Mouse (Mus musculus) stomach, postnatal 0 days (tissue): ENCODE data around the gene Smim14. TPM values are rescaled to one million over a fixed set of nuclear protein-coding genes. Genes with fewer than 3 reads are reported as not detected.

Experiments
- ATAC-seq: fragments of 200-750 bp; cut with Nextera tagmentation; 2 replicates; pipeline ENCODE4 v1.8.0; 2017; ENCODE audit not compliant: low FRiP score, low TSS enrichment
- DNase-seq: peaks from one replicate; pipeline ENCODE4 v3.0.0-alpha.2; 2016; ENCODE audit warnings: low spot score
- H3K27ac ChIP-seq: fragments of 300-500 bp; sonication (generic); replicated peaks from 2 replicates; pipeline ENCODE4 v1.5.1; 2014; ENCODE audit warnings: mild to moderate bottlenecking, control low read depth
- H3K27me3 ChIP-seq: fragments of 300-500 bp; sonication (generic); 2 replicates; pipeline ENCODE4 v1.6.1; 2014; ENCODE audit warnings: low read length; ENCODE audit not compliant: control insufficient read depth, insufficient read depth
- H3K36me3 ChIP-seq: fragments of 300-500 bp; sonication (generic); 2 replicates; pipeline ENCODE4 v1.6.1; 2014; ENCODE audit warnings: low read length, mixed read lengths; ENCODE audit not compliant: control insufficient read depth, insufficient read depth
- H3K4me1 ChIP-seq: fragments of 300-500 bp; sonication (generic); replicated peaks from 2 replicates; pipeline ENCODE4 v1.6.1; 2014; ENCODE audit warnings: antibody characterized with exemption; ENCODE audit not compliant: control insufficient read depth, insufficient read depth
- H3K4me2 ChIP-seq: fragments of 300-500 bp; sonication (generic); replicated peaks from 2 replicates; pipeline ENCODE4 v1.6.1; 2014; ENCODE audit warnings: low read depth, mild to moderate bottlenecking, control low read depth, moderate library complexity
- H3K4me3 ChIP-seq: fragments of 300-500 bp; sonication (generic); 2 replicates; pipeline ENCODE4 v1.5.1; 2014; ENCODE audit warnings: low read depth, low read length, control low read depth
- H3K9ac ChIP-seq: fragments of 300-500 bp; sonication (generic); 2 replicates; pipeline ENCODE4 v1.6.1; 2014; ENCODE audit warnings: mild to moderate bottlenecking, low read length, control low read depth, mixed read lengths
- H3K9me3 ChIP-seq: fragments of 300-500 bp; sonication (generic); 2 replicates; pipeline ENCODE4 v1.6.1; 2016; ENCODE audit warnings: low read length; ENCODE audit not compliant: control insufficient read depth
- CTCF ChIP-seq: IDR thresholded peaks from 2 replicates; pipeline ENCODE4 v1.5.1; 2016; ENCODE audit warnings: antibody characterized with exemption, low read depth, mild to moderate bottlenecking, moderate library complexity
- EP300 ChIP-seq: optimal IDR thresholded peaks from 2 replicates; pipeline ENCODE3; 2016; ENCODE audit warnings: antibody characterized with exemption
- WGBS: fragments of 180-500 bp; shearing (Covaris S2); extraction: QIAGEN DNeasy Blood & Tissue Kit; methylation state at CpG from one replicate; pipeline ENCODE4 v1.1.7; 2014; 5-methylcytosine and 5-hydroxymethylcytosine counted together
- polyA plus RNA-seq: library from polyadenylated mRNA; unstranded; fragments of >200 nt; fragmentation: Nextera tagmentation; extraction: Ambion mirVana; gene quantifications from 2 replicates; pipeline ENCODE4 v1.2.1, GENCODE M21; 2015

Smim14 gene
- polyA plus RNA-seq, 1 experiment from 2014 or later, result 360 TPM

DNA sequence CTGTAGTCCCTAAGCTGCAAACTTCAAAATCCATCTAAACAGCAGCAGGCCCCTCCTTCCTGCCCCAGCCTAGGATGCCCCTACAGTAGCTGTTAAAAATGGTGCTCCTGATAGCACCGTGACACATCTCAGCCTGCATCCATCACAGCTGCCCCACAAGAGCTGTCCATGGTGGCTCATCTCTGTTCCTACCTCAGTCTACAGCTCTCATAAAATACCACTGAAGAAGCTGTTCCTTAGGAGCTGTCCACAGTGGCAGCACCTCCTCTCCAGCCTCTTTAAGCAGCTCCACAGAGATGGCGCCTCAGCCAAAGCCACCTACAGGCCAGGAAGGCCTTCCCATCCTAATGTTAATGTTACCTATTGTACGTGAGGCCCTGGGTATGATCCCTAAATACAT is 70.1 kb downstream of the Smim14 start:
- TF ChIP-seq EP300 (no peak), CTCF (no peak)
- no peak for DNase-seq
- WGBS, result 66% methylated on average over 3 of the region's 3 CpGs

DNA sequence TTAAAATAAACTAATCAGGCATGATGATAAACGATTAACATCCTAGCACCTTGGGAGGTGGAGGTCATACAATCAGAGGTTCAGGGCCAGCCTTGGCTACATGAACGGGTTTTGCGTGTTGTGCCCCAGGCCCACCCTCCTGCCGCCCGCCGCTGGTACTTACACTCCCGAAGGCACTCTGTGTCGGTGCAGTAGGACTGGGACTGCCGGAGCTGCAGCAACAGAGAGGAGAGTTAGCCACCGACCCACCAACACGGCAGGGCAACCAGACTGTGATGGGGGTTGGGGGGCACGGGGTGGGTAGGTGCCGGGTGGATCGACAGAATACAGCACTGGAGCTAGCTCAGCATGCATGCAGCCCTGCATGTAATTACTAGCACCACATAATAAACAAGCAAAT is 76.6 kb downstream of the Smim14 start:
- DNase-seq (no peak), ATAC-seq (no peak)
- Histone ChIP-seq H3K36me3 (no peaks in the 10 kb centered on the region), H3K27ac (no peak overlapping the region), H3K9me3 (no peaks in the 10 kb centered on the region), H3K27me3 (no peaks in the 10 kb centered on the region), H3K4me1 (0 out of 2 replicates have a peak, but pooled peaks cover 10% of the 10 kb centered on the region), H3K9ac (no peak overlapping the region), H3K4me3 (no peak overlapping the region), H3K4me2 (no peak overlapping the region)
- no peak for TF ChIP-seq CTCF
- no peak for TF ChIP-seq EP300
- WGBS, result 87% methylated on average over 14 of the region's 14 CpGs

More for the DNA sequence above, 70.1 kb downstream of the Smim14 start:
- Histone ChIP-seq H3K4me1 (no peaks in the 10 kb centered on the region), H3K9ac (no peak overlapping the region), H3K27ac (no peak overlapping the region), H3K9me3 (no peaks in the 10 kb centered on the region), H3K36me3 (peaks cover 16% of the 10 kb centered on the region), H3K4me3 (no peak overlapping the region), H3K27me3 (no peaks in the 10 kb centered on the region), H3K4me2 (no peak overlapping the region)
- no peak for ATAC-seq

DNA sequence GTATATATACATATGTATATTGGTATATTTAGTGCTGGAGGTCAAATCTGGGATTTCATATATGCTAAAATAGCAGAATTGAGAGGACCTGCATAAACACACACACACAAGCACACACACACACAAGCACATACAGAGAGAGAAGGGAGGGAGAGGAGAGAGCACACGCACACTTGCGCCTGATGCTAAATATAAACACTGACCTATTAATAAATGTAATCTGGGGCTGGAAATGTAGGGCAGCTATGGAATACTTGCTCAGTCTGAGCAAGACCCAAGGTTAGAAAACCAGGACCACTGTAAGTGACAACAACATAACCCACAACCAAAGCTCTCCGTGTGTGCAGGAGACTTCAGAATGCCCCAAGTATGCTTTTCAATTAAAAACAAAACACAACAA is 77.5 kb downstream of the Smim14 start:
- Histone ChIP-seq H3K9me3 (no peaks in the 10 kb centered on the region), H3K27me3 (no peaks in the 10 kb centered on the region), H3K4me3 (no peak overlapping the region), H3K9ac (no peak overlapping the region), H3K27ac (0 out of 2 replicates have a peak overlapping the region, but pooled peaks have one; percentile 20), H3K4me1 (peaks cover 10% of the 10 kb centered on the region; the same call in 1 of the 2 replicates), H3K36me3 (no peaks in the 10 kb centered on the region), H3K4me2 (no peak overlapping the region)
- no peak for DNase-seq
- TF ChIP-seq EP300 (no peak), CTCF (no peak)
- no peak for ATAC-seq
- WGBS, result 56% methylated on average over 3 of the region's 3 CpGs

DNA sequence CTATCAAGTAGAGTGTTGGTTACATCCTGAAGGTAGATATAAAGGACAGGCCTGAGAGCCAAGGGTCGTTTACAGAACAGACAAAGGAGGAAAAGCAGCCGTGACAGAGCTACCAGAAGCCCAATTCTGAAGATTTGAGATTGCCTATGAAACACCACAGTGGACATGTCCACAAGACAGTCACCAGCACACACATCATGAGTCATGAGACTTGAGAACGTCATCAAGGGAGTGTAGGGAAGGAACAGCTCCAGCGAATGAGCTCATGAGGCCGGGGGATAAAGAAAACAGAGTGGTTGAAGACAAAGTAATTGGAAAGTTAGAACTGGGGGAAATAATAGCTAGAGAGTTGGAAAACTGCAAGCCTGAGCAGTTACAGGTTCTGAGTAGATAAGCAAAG is 79.1 kb downstream of the Smim14 start:
- ATAC-seq, result peak; percentile 82
- peaks cover 10% of the 10 kb centered on the region; the same call in 1 of the 2 replicates for H3K4me1 ChIP-seq
- WGBS, result 33% methylated on average over 5 of the region's 5 CpGs
- H3K27me3 ChIP-seq, result no peaks in the 10 kb centered on the region
- DNase-seq, result peak; percentile 53
- H3K36me3 ChIP-seq, result no peaks in the 10 kb centered on the region; the same call in 1 of the 2 replicates
- H3K9ac ChIP-seq, result no peak overlapping the region
- no peak overlapping the region for H3K4me2 ChIP-seq
- H3K9me3 ChIP-seq, result no peaks in the 10 kb centered on the region
- H3K27ac ChIP-seq, result peak overlapping the region; percentile 79
- H3K4me3 ChIP-seq, result no peak overlapping the region
- TF ChIP-seq CTCF (no peak), EP300 (no peak)

DNA sequence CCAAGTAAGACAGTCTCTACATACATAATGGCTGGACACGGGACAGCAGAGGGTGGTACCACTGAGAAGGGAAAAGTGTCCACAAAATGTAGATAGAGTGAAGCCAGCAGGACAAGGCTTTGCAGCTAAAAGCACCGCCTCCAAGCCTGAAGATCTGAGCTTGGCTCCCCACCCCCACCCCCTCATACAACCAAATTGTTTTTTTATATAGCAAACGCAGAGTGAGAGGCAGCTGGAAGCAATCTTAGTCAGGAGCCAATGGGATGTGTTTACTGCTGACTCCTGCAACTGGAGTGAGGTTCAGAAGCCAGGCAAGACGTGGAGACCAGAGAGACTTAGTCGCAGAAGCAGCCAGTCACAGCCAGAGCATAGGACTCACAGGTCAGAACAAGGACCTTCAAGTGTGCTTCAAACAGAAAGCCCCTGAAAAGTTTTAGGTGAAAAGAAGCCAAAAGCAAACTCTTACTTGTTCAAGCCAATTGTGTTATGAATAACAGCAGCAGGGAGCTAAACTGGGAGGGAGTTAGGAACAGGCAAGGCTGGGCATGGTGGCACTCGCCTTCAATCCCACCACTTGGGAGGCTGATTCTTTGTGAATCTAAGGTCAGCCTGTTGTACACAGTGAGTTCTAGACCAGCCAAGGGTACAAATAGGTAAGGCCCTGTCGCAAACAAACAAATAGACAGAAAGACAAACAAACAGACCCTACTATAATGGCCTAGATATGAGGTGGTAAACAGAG is 79.7 kb downstream of the Smim14 start:
- no peaks in the 10 kb centered on the region for H3K27me3 ChIP-seq
- no peaks in the 10 kb centered on the region for H3K9me3 ChIP-seq
- peaks cover 10% of the 10 kb centered on the region; the same call in 1 of the 2 replicates for H3K4me1 ChIP-seq
- no peak for DNase-seq
- no peak; the same call in 1 of the 2 replicates for ATAC-seq
- no peak overlapping the region for H3K4me3 ChIP-seq
- H3K4me2 ChIP-seq, result no peak overlapping the region
- TF ChIP-seq CTCF, result no peak
- TF ChIP-seq EP300, result no peak
- 46% methylated on average over 7 of the region's 7 CpGs for WGBS
- H3K9ac ChIP-seq, result no peak overlapping the region
- no peaks in the 10 kb centered on the region; the same call in 1 of the 2 replicates for H3K36me3 ChIP-seq
- peak overlapping the region; percentile 79 for H3K27ac ChIP-seq

DNA sequence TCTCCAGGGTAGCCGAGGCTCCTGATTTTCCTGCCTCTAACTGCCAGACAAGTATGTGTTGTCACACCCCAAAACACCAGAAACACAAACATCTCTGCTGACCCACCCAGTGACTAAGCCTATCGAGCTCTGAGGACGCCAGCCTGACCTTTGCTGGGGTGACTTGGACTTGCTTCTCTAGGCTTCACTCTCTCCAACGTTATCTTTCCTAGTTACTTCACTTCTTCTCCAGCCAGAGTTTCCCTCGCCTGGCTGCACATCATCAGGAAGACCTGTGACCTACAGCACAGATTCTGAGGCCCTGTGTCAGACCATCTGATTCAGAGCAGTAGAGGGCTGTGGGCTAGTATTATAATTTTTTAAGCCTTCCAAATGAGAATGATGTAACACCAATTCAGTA is 82.2 kb downstream of the Smim14 start:
- H3K9ac ChIP-seq, result no peak overlapping the region
- peak; percentile 66 for DNase-seq
- no peaks in the 10 kb centered on the region for H3K9me3 ChIP-seq
- H3K27ac ChIP-seq, result peak overlapping the region; percentile 58
- peaks cover 2% of the 10 kb centered on the region; the same call in 1 of the 2 replicates for H3K36me3 ChIP-seq
- H3K4me3 ChIP-seq, result no peak overlapping the region
- no peak overlapping the region for H3K4me2 ChIP-seq
- no peaks in the 10 kb centered on the region for H3K27me3 ChIP-seq
- TF ChIP-seq CTCF (no peak), EP300 (no peak)
- WGBS, result 31% methylated on average over 5 of the region's 5 CpGs
- H3K4me1 ChIP-seq, result peaks cover 10% of the 10 kb centered on the region; the same call in 1 of the 2 replicates
- peak; percentile 81 for ATAC-seq
